Mouse (Mus musculus): ENCODE results near the gene Plvap. TPM values are rescaled to one million over a fixed set of nuclear protein-coding genes. Genes with fewer than 3 reads are reported as not detected.
"Not testable (repeated sequence)": the region's sequence is repeated elsewhere in the genome, so short reads cannot be mapped to it uniquely, and the experiment has no call there.

Plvap gene
- polyA plus RNA-seq, 1 experiment from 2014 or later: 184 TPM

DNA sequence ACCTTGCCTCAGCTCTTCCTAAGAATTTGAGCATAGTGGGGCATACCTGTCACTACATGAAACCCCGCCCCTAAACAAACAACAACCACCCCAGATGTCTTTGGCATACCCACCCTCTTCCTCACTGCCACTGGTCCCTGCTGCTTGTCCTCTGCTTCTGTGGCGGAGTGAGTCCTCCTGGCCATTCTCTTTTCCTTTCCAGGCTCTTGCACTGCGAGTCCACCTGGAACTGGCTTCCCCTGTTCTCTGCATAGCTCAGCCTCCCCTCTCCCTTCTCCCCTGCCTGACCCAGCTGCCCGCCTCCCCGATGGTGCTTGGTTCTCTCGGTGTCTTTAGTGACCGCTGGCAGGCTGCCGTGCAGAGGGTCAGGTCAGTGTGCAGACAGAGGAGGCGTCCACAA, 32.2 kb upstream of the Plvap start:
- H3K4me2 ChIP-seq: peak overlapping the region; percentile 88
- peak overlapping the region; percentile 77 for H3K9ac ChIP-seq
- WGBS: 85% methylated on average over 9 of the region's 9 CpGs
- H3K27ac ChIP-seq (ENCODE audit: poor library complexity, severe bottlenecking): no peak overlapping the region
- H3K27me3 ChIP-seq (replicated peaks): no peaks in the 10 kb centered on the region
- no peak for ATAC-seq (ENCODE audit: insufficient number of reproducible peaks, low FRiP score)
- peaks cover 10% of the 10 kb centered on the region for H3K4me1 ChIP-seq (replicated peaks)
- peak overlapping the region; percentile 71 for H3K4me3 ChIP-seq
- H3K36me3 ChIP-seq: peaks cover 37% of the 10 kb centered on the region
- H3K9me3 ChIP-seq (replicated peaks): no peaks in the 10 kb centered on the region

DNA sequence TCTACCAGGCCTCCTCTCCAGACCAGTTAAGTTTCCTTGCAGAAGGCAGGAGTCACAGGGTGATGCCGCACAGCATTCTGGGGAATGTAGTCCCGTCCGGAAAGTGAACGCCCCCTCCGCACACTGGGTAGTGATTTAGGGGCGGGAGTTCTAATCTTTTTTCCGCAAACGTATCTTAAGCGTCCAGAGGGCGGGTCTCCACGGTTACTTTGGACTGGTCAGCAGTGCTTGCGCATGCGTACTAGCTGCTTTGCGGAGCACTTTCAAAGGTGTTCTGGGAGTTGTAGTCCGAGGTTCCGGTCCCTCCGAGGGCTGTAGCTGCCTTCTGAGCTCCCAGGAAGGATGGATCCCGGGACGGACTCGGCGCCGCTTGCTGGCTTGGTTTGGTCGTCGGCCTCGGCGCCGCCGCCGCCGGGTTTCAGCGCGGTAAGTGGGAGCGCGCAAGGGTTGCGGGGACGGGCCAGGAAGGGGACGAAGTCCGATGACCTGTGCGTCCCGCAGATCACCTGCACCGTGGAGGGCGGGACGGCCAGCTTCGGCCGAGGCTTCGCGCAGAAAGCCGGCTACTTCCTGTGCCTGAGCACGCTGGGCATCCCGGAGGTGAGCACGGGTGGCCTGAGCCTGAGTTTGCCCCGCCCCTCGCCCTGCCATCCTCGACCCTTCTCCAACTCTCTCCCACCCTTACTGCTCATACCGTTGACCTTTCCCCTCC, 31.2 kb upstream of the Plvap start, which contains the start of gene Mvb12a:
Mvb12a (plus strand) TSS at position 291 of the 712 bp plus-strand sequence.
- H3K9me3 ChIP-seq (replicated peaks): no peaks in the 10 kb centered on the region
- H3K36me3 ChIP-seq: peaks cover 27% of the 10 kb centered on the region
- under 1% methylated on average over 55 of the region's 55 CpGs for WGBS
- peak; percentile 97 for ATAC-seq (ENCODE audit: insufficient number of reproducible peaks, low FRiP score)
- no peaks in the 10 kb centered on the region for H3K27me3 ChIP-seq (replicated peaks)
- peak within 1 kb of the TSS; percentile 88 for H3K4me2 ChIP-seq
- H3K27ac ChIP-seq (ENCODE audit: poor library complexity, severe bottlenecking): peak within 1 kb of the TSS; percentile 36; the same call in 1 of the 2 replicates
- H3K4me3 ChIP-seq: peak within 1 kb of the TSS; percentile 71
- H3K4me1 ChIP-seq (replicated peaks): peaks cover 14% of the 10 kb centered on the region
- H3K9ac ChIP-seq: peak within 1 kb of the TSS; percentile 77

DNA sequence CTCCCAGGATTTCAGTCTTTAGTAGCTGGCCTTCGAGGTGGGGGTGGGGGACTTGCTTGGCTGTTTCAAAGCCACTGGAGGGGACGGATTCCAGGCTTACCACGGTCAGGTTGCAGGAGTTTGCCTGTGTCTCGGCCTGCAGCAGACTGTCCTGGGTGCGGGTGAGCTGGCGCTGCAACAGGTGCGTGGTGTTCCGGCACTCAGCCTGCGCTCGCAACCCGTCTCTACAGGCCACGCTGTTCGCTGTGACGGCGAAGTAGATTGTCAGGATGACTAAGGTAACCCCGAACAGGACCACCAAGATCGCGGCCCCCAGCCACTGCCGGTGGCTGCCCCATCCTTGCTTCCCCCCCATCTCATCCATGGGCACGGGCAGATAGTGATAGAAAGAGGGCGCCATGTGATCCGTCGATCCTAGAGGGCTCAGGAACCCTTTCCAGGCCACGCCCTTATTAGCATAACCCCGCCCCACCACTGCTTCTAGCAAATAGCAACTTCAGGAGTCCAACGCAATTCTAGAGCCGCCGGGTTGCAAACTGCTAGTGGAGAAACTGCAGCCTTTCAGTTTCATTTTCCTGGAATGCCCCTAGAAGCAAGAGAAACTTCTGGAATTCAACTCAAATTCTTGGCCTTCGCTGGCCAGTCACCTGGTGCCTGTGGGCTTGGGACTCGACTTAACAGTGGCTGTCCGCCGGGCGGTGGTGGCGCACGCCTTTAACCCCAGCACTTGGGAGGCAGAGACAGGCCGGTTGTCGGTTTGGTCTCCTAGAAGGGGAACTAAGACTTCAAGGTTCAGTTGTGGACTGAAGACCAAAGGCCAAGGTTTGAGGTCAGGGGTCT, 25.7 kb upstream of the Plvap start, which contains the start of gene Bst2:
Bst2 (minus strand) TSS at position 429 of the 840 bp plus-strand sequence.
- peak within 1 kb of the TSS; percentile 57 for H3K4me3 ChIP-seq
- peak within 1 kb of the TSS; percentile 48 for H3K27ac ChIP-seq (ENCODE audit: poor library complexity, severe bottlenecking)
- H3K36me3 ChIP-seq: no peaks in the 10 kb centered on the region
- peaks cover 11% of the 10 kb centered on the region for H3K4me1 ChIP-seq (replicated peaks)
- H3K9me3 ChIP-seq (replicated peaks): no peaks in the 10 kb centered on the region
- ATAC-seq (ENCODE audit: insufficient number of reproducible peaks, low FRiP score): peak; percentile 88
- peak within 1 kb of the TSS; percentile 67 for H3K9ac ChIP-seq
- peaks cover 18% of the 10 kb centered on the region for H3K27me3 ChIP-seq (replicated peaks)
- 3% methylated on average over 37 of the region's 37 CpGs for WGBS
- H3K4me2 ChIP-seq: peak within 1 kb of the TSS; percentile 85

DNA sequence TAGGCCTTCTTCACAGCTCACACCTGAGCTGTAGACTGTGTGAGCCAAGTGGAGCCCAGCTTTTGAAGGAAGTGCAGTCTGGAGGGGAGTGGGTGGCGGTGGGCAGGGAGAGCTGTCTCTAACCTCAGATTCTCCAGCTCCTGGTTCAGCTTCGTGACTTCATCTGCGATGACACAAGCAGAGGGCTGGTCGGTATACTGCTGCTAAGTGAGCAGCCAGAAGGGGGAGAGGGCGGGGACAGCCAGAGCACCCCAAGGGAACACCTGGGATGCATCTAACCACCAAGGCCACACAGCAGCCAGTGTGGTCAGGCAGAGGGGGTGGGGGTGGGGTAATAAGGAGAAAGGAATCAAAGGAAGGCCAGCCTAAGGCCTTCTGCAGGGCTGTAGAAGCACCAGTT, 24.1 kb upstream of the Plvap start:
- Histone ChIP-seq H3K4me3 (no peak overlapping the region), H3K36me3 (no peaks in the 10 kb centered on the region), H3K27ac (ENCODE audit: poor library complexity, severe bottlenecking) (no peak overlapping the region), H3K4me2 (peak overlapping the region; percentile 85), H3K9ac (peak overlapping the region; percentile 53; the same call in 1 of the 2 replicates), H3K9me3 (replicated peaks) (no peaks in the 10 kb centered on the region), H3K4me1 (replicated peaks) (peaks cover 11% of the 10 kb centered on the region), H3K27me3 (replicated peaks) (peaks cover 18% of the 10 kb centered on the region)
- WGBS: 63% methylated on average over 5 of the region's 5 CpGs
- no peak for ATAC-seq (ENCODE audit: insufficient number of reproducible peaks, low FRiP score)

DNA sequence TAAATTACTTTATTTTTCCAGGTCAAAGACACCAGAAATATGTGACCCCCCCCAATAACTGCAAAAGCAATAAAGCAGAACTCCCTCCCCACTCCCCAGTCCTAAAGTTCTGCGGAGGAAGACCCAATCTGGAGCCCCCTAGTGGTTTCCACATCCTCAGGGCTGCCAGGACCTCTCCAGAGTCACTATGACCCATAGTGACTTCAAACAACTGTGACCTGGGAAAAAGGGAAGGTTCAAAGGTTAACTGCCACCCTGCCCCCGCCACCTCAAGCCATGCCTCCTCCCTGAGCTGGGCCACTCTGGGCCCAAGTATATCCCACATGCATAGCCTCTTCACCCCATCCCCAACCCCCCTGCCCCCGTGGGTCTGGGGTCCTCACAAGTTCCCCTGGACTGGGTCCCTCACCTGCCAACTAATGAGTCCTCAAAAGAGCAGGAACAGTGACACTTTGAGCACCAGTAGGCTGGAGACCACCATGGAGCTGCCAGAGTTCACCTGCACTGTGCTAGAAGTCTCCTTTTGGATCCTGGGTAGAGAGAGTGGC, 22.8 kb upstream of the Plvap start:
- H3K4me2 ChIP-seq: no peak overlapping the region
- H3K4me1 ChIP-seq (replicated peaks): peaks cover 11% of the 10 kb centered on the region
- no peak for ATAC-seq (ENCODE audit: insufficient number of reproducible peaks, low FRiP score)
- 44% methylated on average over 3 of the region's 3 CpGs for WGBS
- no peak overlapping the region for H3K27ac ChIP-seq (ENCODE audit: poor library complexity, severe bottlenecking)
- H3K27me3 ChIP-seq (replicated peaks): peaks cover 18% of the 10 kb centered on the region
- no peaks in the 10 kb centered on the region for H3K36me3 ChIP-seq
- H3K9me3 ChIP-seq (replicated peaks): no peaks in the 10 kb centered on the region
- H3K4me3 ChIP-seq: no peak overlapping the region
- H3K9ac ChIP-seq: no peak overlapping the region

DNA sequence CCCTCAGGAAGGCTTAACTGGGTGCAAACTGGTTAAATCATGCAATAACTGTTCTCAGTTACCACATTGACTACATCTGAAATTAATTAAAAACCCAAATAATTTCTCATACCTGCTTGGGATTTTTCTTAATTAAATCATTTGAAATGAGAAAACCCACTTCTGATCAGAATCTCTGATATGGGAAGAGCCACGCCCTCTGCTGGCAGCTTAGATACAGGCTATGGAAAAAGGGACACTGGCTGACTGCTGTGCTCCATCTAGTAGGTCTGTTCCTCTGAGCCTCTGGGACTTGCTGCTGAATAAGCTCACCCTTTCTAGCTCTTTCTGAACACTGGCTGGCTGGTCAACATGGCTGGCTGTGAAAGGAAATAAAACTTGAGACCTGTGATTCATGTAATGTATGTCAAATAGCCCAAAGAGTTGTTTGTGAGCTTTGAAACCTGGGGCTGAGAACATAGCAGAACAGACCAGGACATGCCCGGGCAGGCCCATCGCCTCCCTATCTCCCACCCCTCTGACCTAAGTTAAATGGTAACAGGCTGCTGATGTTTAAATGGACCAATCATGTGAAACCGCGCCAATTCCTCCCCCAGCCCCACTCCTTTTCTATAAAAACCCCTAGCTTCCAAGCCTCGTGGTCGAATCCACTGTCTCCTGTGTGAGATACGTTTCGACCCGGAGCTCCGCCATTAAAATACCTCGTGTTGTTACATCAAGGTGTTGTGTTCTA, 19.3 kb upstream of the Plvap start:
- not testable (repeated sequence) for H3K4me2 ChIP-seq; H3K27me3 ChIP-seq (replicated peaks); H3K9ac ChIP-seq; H3K9me3 ChIP-seq (replicated peaks); ATAC-seq (ENCODE audit: insufficient number of reproducible peaks, low FRiP score); H3K36me3 ChIP-seq; H3K27ac ChIP-seq (ENCODE audit: poor library complexity, severe bottlenecking); H3K4me3 ChIP-seq
- peaks cover 29% of the 10 kb centered on the region for H3K4me1 ChIP-seq (replicated peaks)
- WGBS: 71% methylated on average over 6 of the region's 12 CpGs

DNA sequence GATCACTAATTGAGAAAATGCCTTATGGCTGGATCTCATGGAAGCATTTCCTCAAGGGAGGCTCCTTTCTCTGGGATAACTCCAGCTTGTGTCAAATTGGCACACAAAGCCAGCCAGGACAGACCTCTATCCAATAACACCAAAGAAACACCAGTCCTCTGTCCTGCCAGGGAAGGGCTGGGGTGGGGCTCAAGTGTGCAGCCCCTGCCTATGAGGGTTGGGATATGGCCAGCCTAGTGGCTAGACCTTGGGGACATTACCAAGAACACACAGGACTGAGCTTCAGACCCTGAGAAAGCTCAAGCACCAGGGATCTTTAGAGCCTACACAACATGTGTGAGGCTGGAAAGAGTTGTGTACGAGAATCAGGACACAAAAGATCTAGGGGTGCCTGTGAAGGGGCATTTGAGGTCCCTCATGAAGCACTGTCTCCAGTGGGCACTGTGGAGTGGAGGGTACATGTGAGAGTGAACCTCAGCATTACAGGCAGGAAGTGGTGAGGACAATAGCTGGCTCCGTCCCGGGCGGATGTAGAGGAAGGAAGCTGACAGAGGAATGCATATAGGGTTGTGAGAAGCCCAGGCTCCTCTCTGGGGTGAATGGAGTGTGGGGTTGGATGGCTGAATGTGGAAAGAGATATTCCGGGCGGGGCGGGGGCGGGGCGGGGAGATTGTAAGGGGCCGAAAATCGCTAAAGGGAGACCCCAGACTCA, 17.0 kb upstream of the Plvap start:
- Histone ChIP-seq H3K27me3 (replicated peaks) (peaks cover 16% of the 10 kb centered on the region), H3K4me1 (replicated peaks) (peaks cover 40% of the 10 kb centered on the region), H3K36me3 (no peaks in the 10 kb centered on the region), H3K9ac (no peak overlapping the region), H3K9me3 (replicated peaks) (no peaks in the 10 kb centered on the region), H3K4me3 (no peak overlapping the region), H3K27ac (ENCODE audit: poor library complexity, severe bottlenecking) (peak overlapping the region; percentile 86), H3K4me2 (no peak overlapping the region)
- 45% methylated on average over 11 of the region's 11 CpGs for WGBS
- ATAC-seq (ENCODE audit: insufficient number of reproducible peaks, low FRiP score): peak; percentile 72

DNA sequence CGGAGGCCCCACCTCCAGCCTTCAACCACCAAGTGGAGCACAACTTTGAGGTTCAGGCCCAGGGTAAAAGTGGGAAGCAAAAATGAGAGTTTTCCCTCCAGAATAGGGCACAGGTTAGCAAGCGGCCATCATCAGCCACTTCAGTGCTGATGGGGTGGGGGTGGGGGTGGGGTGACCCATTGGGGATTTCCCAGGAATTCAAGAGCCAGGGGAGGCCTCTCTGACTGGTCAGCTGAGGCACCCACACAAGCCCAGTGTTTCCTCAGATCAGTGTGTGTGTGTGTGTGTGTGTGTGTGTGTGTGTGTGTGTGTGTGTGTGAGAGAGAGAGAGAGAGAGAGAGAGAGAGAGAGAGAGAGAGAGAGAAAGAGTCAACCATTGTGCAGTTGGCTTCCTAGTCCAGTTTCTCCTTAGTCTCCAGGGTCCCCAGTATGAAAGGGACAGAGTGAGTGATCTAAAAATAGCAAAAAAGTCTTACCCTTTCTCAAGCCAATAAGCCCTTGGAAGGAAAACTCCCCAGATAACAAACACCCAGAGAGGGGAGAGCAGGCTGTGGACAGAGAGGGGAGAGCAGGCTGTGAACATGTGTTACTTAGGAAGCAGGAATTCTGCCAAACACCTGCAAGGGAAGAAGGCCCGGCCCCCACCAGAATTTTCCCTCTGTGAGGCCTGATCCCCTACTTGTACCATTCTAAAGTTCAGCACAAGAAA, 15.8 kb upstream of the Plvap start:
- ATAC-seq (ENCODE audit: insufficient number of reproducible peaks, low FRiP score): no peak
- peak overlapping the region; percentile 31 for H3K4me2 ChIP-seq
- peak overlapping the region; percentile 48 for H3K9ac ChIP-seq

DNA sequence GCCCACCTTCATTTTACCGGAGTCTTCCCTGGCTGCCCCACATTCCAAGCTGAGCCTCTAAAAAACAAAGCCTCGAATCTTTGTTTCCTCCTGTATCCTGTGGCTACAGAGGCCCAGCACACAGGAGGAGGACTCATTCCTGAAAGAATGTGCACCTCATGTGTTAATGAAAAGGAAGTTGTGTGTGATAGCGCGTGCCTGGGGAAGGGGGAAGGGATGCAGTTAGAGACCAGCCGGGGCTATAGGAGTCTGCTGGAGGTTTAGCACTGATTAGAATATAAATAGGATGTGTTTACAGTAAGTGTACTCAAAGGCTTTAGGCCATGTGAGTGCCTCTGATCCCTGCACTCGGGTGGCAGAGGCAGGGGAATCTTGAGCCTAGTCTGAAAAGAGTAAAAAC, 14.7 kb upstream of the Plvap start:
- Histone ChIP-seq H3K4me1 (replicated peaks) (peaks cover 45% of the 10 kb centered on the region), H3K27ac (ENCODE audit: poor library complexity, severe bottlenecking) (peak overlapping the region; percentile 86), H3K9me3 (replicated peaks) (no peaks in the 10 kb centered on the region), H3K4me2 (no peak overlapping the region), H3K4me3 (no peak overlapping the region), H3K27me3 (replicated peaks) (peaks cover 18% of the 10 kb centered on the region), H3K36me3 (no peaks in the 10 kb centered on the region), H3K9ac (no peak overlapping the region)
- ATAC-seq (ENCODE audit: insufficient number of reproducible peaks, low FRiP score): peak; percentile 62
- WGBS: 9% methylated on average over 6 of the region's 6 CpGs

More for the DNA sequence above, 15.8 kb upstream of the Plvap start:
- peak overlapping the region; percentile 86 for H3K27ac ChIP-seq (ENCODE audit: poor library complexity, severe bottlenecking)
- peaks cover 18% of the 10 kb centered on the region for H3K27me3 ChIP-seq (replicated peaks)
- WGBS: 40% methylated on average over 3 of the region's 3 CpGs
- H3K36me3 ChIP-seq: no peaks in the 10 kb centered on the region
- H3K4me1 ChIP-seq (replicated peaks): peaks cover 40% of the 10 kb centered on the region
- H3K4me3 ChIP-seq: no peak overlapping the region
- H3K9me3 ChIP-seq (replicated peaks): no peaks in the 10 kb centered on the region
